Mouse (Mus musculus): ENCODE measurements around the gene Zp3.

DNA sequence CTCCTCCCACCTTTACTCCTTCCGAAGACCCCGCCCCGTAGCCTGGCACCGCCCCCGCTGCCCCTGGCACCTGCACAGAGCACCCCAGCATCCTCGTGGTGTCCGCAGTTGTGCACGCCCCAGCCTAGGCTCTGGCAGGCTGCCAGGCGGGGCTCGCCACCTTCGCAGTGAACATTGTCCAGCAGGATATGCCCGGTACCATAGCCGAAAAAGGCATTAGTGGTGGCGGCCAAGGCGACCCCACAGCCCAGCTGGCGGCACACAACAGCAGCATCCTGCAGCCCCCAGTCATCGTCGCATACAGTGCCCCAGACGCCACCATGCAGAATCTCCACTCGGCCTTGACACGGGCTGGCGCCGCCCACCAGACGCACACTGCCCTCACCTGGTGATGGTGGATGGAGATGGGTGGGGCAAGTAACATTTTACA, 14.4 kb upstream of the Zp3 start:
- no peak for TF ChIP-seq E2F4 (IDR thresholded peaks at IDR 0.05; ENCODE audit: insufficient read depth)
- no peak for TF ChIP-seq MYOG (IDR thresholded peaks at IDR 0.05; ENCODE audit: control insufficient read depth in 1 of 3, insufficient read depth in 1 of 3, insufficient read length in 2 of 3, low read depth in 2 of 3)
- TF ChIP-seq USF1 (IDR thresholded peaks at IDR 0.05; ENCODE audit: low read depth): no peak
- no peak for TF ChIP-seq POLR2A (IDR thresholded peaks at IDR 0.05; ENCODE audit: insufficient read length, low read depth)
